Mouse (Mus musculus) kidney, adult 2 months (tissue): ENCODE results near the gene Tgfb1.

Experiments
- CTCF ChIP-seq: fragments of 200-500 bp; conservative IDR thresholded peaks from 2 replicates; pipeline ENCODE4 v1.5.1; 2011; ENCODE audit warnings: low read depth, mild to moderate bottlenecking, control low read depth, low read length, moderate library complexity, mixed read lengths; ENCODE audit not compliant: insufficient read depth, insufficient read length
- POLR2A ChIP-seq: fragments of 200-500 bp; IDR thresholded peaks from one replicate; pipeline ENCODE4 v1.6.1; 2011; ENCODE audit warnings: low read depth, low read length, control low read depth

GRCm38 (mm10) chr7:25703793-25704494, 17.1 kb downstream of the Tgfb1 start:
- TF ChIP-seq CTCF (no peak), POLR2A (no peak)
